Mouse (Mus musculus) heart, postnatal 36 days (tissue): ENCODE measurements around the gene Cox11. TPM values are rescaled to one million over a fixed set of nuclear protein-coding genes. Genes with fewer than 3 reads are reported as not detected.

Experiments
- DNase-seq, 2 experiments: peaks; one replicate each; pipeline ENCODE4 v3.0.0; 2021 to 2022
- intact Hi-C: fragments of 180-260 bp; cut with DNase I; formaldehyde crosslinking; loops from one replicate; pipeline ENCODE4 v1.15.1; 2025
- total RNA-seq, 2 experiments: library from RNA; stranded (reverse); gene quantifications; 2 replicates each; pipeline ENCODE4 v1.2.3; 2021

Gene Cox11
- 10 to 100 TPM; 24.2 to 24.3 TPM for total RNA-seq

- peak; percentile 93 for DNase-seq
- intact Hi-C loops: no loop called here
Measured at GRCm38 (mm10) chr11:90637440-90638311, at the start of gene Cox11, which contains the start of gene Stxbp4. Gene Cox11 (plus strand): TSS chr11:90638173. Gene Stxbp4 (minus strand): TSS chr11:90638084.

GRCm38 (mm10) chr11:90590996-90591395, 47.0 kb upstream of the Cox11 start:
- intact Hi-C loops: no loop called here
- no peak for DNase-seq

GRCm38 (mm10) chr11:90595826-90596225, 42.1 kb upstream of the Cox11 start:
- intact Hi-C loops: no loop called here
- DNase-seq: no peak

DNA sequence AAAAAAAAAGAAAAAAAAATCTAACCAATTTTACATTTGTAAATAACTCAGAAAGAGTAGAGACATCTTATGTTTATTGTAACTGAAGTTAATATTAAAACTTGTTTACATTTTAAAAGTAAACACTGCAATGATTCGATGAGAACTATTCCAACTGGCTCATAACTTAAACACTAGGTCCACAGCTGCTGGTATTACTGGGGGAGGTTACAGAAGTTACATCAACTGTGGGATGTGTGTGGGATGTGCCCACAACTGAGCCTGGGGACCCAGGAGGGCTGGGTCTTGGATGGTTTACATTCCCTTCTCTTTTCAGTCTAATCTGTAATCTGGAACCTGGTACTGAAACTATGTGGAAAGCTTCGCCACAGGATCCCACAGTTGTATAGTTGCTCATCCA, 34.9 kb upstream of the Cox11 start:
- no peak for DNase-seq
- intact Hi-C loops: no loop called here

DNA sequence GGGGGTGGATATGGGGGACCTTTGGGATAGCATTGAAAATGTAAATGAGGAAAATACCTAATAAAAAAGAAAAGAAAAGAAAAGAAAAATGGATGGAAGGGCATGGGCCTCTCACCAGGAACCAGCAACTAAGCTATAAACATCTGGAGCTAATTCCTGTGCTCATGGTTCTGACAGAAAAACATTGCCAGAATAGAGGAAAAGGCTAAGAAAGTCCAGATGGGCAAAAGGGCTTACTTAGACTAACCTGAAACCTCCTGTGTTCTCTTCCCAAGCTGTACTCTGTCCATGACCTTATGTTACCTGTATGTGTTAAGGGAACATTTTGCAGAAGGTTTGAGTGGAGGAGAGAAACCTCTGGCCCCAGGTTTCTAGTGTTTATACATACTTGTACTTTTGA, 25.9 kb upstream of the Cox11 start:
- intact Hi-C loops: loop anchor here (10.0 kb wide), 2 partner anchors 217 to 627 kb away; partner anchors contain the start of gene Hlf
- no peak for DNase-seq

GRCm38 (mm10) chr11:90614743-90615142, 23.2 kb upstream of the Cox11 start:
- no peak for DNase-seq
- intact Hi-C loops: loop anchor here (2.0 to 10.0 kb wide), 3 partner anchors 220 to 630 kb away; partner anchors contain the start of gene Hlf

DNA sequence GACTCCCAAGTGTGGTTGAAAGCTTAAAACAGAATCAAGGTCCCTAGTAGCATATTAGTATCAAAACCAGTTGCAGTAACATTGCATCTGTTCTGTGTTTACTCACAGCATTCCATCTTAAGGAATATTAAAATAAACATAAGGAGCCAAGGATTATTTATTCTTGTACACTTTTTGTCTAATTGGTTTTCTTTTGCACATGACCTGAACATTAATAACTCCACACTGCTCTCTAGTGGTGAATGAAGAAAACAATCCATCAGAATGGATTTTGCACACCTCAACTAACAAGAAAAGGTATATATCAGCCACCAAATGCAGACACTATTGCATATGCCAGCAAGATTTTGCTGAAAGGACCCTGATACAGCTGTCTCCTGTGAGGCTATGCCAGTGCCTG, 21.5 kb upstream of the Cox11 start:
- DNase-seq: no peak
- intact Hi-C loops: loop anchor here (2.0 to 10.0 kb wide), 4 partner anchors 222 to 632 kb away; partner anchors contain the start of gene Hlf

GRCm38 (mm10) chr11:90622044-90622443, 15.9 kb upstream of the Cox11 start:
- no peak for DNase-seq
- intact Hi-C loops: no loop called here

DNA sequence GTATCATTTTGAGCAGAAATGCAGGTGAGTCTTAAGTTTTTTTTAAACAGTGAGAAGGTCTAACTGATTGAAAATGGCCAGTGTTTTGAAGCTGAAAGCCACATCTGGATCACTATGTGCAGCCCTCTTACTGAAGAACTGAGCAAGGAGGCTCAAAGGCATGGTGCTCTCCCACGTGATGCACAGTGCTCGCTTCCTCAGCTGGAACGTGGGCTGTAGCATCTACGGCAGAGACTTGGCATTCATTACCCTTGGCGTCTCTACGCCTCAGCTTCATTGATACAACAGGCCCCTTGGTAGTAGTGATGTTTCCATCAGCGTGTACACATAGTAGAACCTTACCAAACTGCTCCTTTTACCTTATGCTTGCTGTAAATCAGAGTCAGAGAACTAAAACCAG, 15.5 kb upstream of the Cox11 start:
- intact Hi-C loops: no loop called here
- no peak for DNase-seq

GRCm38 (mm10) chr11:90623477-90623876, 14.5 kb upstream of the Cox11 start:
- peak; percentile 15 to 24 for DNase-seq
- intact Hi-C loops: no loop called here

- intact Hi-C loops: no loop called here
- DNase-seq: no peak
Measured at GRCm38 (mm10) chr11:90625174-90625573, 12.8 kb upstream of the Cox11 start.

- DNase-seq: no peak
- intact Hi-C loops: no loop called here
Measured at GRCm38 (mm10) chr11:90627751-90628150, 10.2 kb upstream of the Cox11 start.

- DNase-seq: no peak
- intact Hi-C loops: no loop called here
Measured at GRCm38 (mm10) chr11:90632480-90632879, 5.5 kb upstream of the Cox11 start.

DNA sequence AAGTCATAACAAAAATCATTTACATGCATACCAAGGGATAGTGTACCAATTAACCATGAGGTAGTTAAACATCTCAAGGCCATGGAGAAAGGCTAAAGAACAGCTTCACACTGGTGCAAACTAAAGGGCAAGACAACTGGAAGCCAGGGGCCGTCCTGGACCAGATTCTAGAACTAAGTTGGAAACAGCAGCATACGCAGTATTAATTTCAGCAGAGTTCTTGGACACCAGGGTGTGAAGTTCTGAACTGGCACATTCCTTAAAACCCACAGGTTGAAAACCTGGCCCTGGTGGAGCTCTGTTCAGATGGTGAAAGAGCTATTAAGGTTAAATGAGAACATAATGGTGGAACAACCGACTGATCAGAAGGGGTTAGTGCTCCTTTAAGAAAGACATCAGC, 3.3 kb upstream of the Cox11 start:
- no peak for DNase-seq
- intact Hi-C loops: no loop called here

DNA sequence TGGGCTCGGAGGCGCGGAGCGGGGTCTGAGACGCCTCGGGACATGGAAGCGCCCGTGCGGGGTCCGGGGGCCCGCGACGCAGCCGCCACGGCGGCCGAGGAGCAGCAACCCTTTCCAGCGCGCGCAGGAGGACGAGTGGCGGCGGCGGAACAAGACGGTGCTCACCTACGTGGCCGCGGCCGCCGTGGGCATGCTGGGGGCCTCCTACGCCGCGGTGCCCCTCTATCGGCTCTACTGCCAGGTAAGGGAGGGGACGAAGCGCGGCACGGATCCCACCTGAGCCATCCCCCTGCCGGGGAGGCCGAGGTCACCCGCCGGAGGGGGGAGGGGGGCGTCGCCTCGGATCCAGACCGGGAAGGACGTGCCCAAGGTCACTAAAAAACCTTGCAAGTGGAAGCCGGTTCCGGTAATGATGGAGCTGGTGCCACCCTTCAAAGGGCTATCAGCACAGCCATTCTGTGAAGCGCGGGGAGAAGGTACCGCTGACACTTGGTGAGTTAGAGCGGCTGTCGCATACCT, 398 bp downstream of the Cox11 start:
- DNase-seq: peak in 1 of 2 experiments; percentile 36
- intact Hi-C loops: no loop called here

GRCm38 (mm10) chr11:90649777-90650176, 11.8 kb downstream of the Cox11 start:
- intact Hi-C loops: no loop called here
- DNase-seq: no peak

- intact Hi-C loops: no loop called here
Measured at GRCm38 (mm10) chr11:90650231-90650885, 12.4 kb downstream of the Cox11 start.

GRCm38 (mm10) chr11:90652603-90653002, 14.6 kb downstream of the Cox11 start:
- no peak for DNase-seq
- intact Hi-C loops: no loop called here

More at GRCm38 (mm10) chr11:90650231-90650885, 12.4 kb downstream of the Cox11 start:
- DNase-seq: no peak

GRCm38 (mm10) chr11:90657527-90657926, 19.6 kb downstream of the Cox11 start:
- no peak for DNase-seq
- intact Hi-C loops: no loop called here

GRCm38 (mm10) chr11:90660662-90661061, 22.7 kb downstream of the Cox11 start:
- DNase-seq: no peak
- intact Hi-C loops: no loop called here

- DNase-seq: no peak
- intact Hi-C loops: no loop called here
Measured at GRCm38 (mm10) chr11:90663052-90663451, 25.1 kb downstream of the Cox11 start.
